Mouse (Mus musculus): Measurements from ENCODE around the gene Lrrc58. TPM values are rescaled to one million over a fixed set of nuclear protein-coding genes. Genes with fewer than 3 reads are reported as not detected.
A peak's percentile ranks its signal among the peaks of the same experiment; 100 is the strongest.

The Lrrc58 gene
- polyA plus RNA-seq (2014; fragmentation: Nextera tagmentation; extraction: Ambion mirVana): 41.6 and 42.9 TPM in 2 replicates

DNA sequence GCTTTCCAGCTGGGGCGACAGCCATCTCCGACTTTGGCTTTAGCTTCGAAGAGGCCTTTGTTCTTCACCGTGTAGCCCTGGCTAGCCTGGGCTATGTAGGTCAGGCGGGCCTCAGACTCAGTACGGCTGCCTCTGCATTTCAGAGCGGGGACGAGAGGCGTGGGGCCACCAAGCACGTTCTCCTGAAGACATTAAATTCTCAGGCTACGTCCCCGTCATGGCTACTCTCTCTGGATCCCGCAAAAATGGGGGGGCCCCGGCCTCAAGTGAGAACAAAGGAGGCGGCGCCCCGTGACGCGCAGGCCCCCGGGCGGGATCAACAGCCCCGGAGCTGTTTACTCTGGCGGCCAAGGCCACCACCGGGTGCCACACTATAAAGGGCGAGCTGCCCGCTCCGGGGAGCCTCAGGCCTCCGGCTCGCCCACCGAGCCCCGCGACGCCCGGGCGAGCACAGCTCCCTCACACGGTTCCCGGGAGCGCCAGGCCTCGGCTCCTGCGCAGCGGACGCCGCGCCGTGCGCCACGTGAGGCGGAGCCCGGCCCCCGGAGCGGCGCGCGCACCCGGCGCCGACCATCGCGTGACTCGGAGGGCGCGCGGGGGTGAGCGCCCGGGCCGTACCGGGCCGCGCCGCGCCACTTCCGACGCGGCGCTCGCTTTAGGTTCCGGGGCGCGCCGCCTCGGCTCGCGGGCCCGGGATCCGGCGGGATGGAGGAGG is at the start of gene Lrrc58:
Lrrc58 (plus strand) TSS at position 599 of the 715 bp plus-strand sequence.
- peak within 1 kb of the TSS; percentile 97 for H3K9ac ChIP-seq (ENCODE audit: low read depth, low read length)
- no peaks in the 10 kb centered on the region for H3K36me3 ChIP-seq (ENCODE audit: control insufficient read depth, insufficient read depth, low read length)
- H3K27me3 ChIP-seq (ENCODE audit: control insufficient read depth, insufficient read depth, low read length): no peaks in the 10 kb centered on the region
- H3K4me2 ChIP-seq: peak within 1 kb of the TSS; percentile 75
- peaks cover 18% of the 10 kb centered on the region for H3K4me1 ChIP-seq (ENCODE audit: control insufficient read depth, insufficient read depth, low read length)
- peak; percentile 90 for ATAC-seq (replicated peaks; ENCODE audit: insufficient number of reproducible peaks, low FRiP score, low TSS enrichment)
- H3K9me3 ChIP-seq (replicated peaks; ENCODE audit: control insufficient read depth, low read length): no peaks in the 10 kb centered on the region
- WGBS (ENCODE audit: insufficient replicate concordance): under 1% methylated on average over 54 of the region's 86 CpGs
- peak within 1 kb of the TSS; percentile 95 for H3K4me3 ChIP-seq (ENCODE audit: low read depth, low read length)
- H3K27ac ChIP-seq (ENCODE audit: low read depth, low read length): peak within 1 kb of the TSS; percentile 97

DNA sequence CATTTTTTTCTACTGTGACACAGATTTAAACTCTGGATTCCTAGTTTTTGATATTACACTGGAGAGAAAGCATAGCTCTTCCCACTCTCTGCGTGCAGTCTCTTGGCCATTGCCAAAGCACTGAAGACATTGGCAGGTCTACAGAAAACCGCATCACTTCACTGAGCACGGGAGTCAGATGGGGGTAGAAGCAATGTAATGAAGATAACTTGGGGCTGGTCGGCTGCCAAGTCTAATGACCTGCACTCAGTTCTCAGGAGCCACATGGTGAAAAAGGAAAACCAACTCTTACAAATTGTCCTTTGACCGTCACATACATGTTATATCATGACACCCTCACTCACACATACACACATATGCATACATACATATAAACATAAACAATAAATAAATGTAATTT is 44.2 kb upstream of the Lrrc58 start:
- 71% methylated on average over 5 of the region's 5 CpGs for WGBS (ENCODE audit: insufficient replicate concordance)
- Histone ChIP-seq H3K36me3 (ENCODE audit: control insufficient read depth, insufficient read depth, low read length) (peaks cover 68% of the 10 kb centered on the region), H3K27me3 (ENCODE audit: control insufficient read depth, insufficient read depth, low read length) (no peaks in the 10 kb centered on the region), H3K9ac (ENCODE audit: low read depth, low read length) (no peak overlapping the region), H3K9me3 (replicated peaks; ENCODE audit: control insufficient read depth, low read length) (no peaks in the 10 kb centered on the region), H3K4me2 (no peak overlapping the region), H3K4me1 (ENCODE audit: control insufficient read depth, insufficient read depth, low read length) (no peaks in the 10 kb centered on the region), H3K27ac (ENCODE audit: low read depth, low read length) (no peak overlapping the region), H3K4me3 (ENCODE audit: low read depth, low read length) (no peak overlapping the region)
- no peak for ATAC-seq (replicated peaks; ENCODE audit: insufficient number of reproducible peaks, low FRiP score, low TSS enrichment)

DNA sequence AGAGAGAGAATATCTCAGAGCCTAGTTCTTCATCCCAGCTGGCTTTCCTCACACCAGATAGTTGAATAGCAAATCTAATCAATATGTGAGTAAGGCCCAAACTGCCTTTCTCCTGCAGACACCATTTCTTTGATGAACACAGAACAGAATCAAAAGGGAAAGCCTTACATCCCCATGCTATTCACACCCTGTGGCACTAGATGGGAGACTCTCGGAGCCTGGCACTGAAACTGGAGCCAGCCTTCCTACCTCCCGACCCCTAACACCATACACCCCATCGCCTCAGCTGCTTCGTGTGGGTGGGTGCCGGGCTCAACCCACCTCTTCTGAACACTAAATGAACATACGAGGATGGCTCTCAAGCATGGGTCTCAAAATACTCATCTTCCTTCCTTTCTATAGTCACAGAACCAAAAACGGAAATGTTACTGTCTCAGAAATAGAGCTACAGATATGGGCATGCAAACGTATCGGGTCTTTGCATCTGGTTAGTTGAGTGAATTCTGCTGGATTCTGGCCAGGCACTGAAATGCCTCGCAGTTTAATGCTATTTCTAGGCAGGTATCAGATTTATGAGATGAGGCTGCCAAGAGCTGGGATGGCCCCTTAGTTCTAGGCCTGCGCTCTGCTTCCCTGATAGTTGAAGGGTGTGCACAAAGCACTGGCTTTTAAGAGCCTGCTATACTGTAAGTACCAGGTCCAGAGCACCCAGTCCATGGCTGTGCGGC is 43.2 kb upstream of the Lrrc58 start:
- H3K4me2 ChIP-seq: no peak overlapping the region
- H3K27me3 ChIP-seq (ENCODE audit: control insufficient read depth, insufficient read depth, low read length): no peaks in the 10 kb centered on the region
- no peak overlapping the region for H3K9ac ChIP-seq (ENCODE audit: low read depth, low read length)
- H3K27ac ChIP-seq (ENCODE audit: low read depth, low read length): no peak overlapping the region
- H3K4me1 ChIP-seq (ENCODE audit: control insufficient read depth, insufficient read depth, low read length): no peaks in the 10 kb centered on the region
- no peaks in the 10 kb centered on the region for H3K9me3 ChIP-seq (replicated peaks; ENCODE audit: control insufficient read depth, low read length)
- H3K4me3 ChIP-seq (ENCODE audit: low read depth, low read length): no peak overlapping the region
- no peak for ATAC-seq (replicated peaks; ENCODE audit: insufficient number of reproducible peaks, low FRiP score, low TSS enrichment)
- WGBS (ENCODE audit: insufficient replicate concordance): 83% methylated on average over 12 of the region's 12 CpGs
- peaks cover 68% of the 10 kb centered on the region for H3K36me3 ChIP-seq (ENCODE audit: control insufficient read depth, insufficient read depth, low read length)

DNA sequence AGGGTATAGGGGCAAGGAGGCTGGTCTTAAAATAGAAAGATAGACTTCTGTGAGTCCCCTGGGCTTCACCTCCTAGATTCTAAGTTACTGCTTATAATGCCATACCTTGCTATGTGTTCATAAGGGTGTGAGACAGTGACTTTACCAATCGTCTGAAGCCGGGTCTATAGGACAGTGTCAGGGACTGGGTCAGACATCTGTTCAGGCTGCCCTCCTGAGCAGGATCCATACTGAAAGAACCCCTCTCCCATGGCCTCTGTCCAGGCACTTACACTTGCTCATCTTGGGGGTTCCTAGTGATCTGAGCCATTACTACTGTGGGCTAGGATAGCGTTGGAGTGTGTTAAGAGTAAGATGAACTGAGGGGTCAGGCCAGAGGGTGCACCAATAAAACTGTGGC is 41.9 kb upstream of the Lrrc58 start:
- H3K4me2 ChIP-seq: no peak overlapping the region
- peaks cover 69% of the 10 kb centered on the region for H3K36me3 ChIP-seq (ENCODE audit: control insufficient read depth, insufficient read depth, low read length)
- H3K4me3 ChIP-seq (ENCODE audit: low read depth, low read length): no peak overlapping the region
- no peaks in the 10 kb centered on the region for H3K4me1 ChIP-seq (ENCODE audit: control insufficient read depth, insufficient read depth, low read length)
- no peaks in the 10 kb centered on the region for H3K27me3 ChIP-seq (ENCODE audit: control insufficient read depth, insufficient read depth, low read length)
- no peak overlapping the region for H3K9ac ChIP-seq (ENCODE audit: low read depth, low read length)
- no peak; the same call in 1 of the 2 replicates for ATAC-seq (replicated peaks; ENCODE audit: insufficient number of reproducible peaks, low FRiP score, low TSS enrichment)
- 82% methylated on average over 3 of the region's 3 CpGs for WGBS (ENCODE audit: insufficient replicate concordance)
- H3K27ac ChIP-seq (ENCODE audit: low read depth, low read length): no peak overlapping the region
- H3K9me3 ChIP-seq (replicated peaks; ENCODE audit: control insufficient read depth, low read length): no peaks in the 10 kb centered on the region

DNA sequence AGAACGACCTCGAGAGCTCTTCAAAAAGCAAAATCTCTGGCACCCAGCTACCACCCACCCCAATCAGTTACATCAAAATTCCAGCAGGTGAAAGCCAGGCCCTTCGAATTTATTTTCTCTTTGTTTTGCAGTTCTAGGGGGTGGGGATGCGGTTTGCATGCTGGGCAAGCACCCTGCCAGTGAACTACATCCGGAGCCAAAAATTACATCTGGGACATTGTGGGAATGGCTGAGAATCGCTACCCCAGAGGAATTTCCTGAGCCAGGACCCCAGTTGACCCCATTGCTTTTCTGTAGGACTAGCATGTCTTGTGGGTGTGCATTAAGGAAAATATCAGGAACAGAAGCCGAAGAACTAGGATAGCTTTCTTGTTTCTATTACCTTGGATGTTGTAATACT is 37.1 kb upstream of the Lrrc58 start:
- Histone ChIP-seq H3K9me3 (replicated peaks; ENCODE audit: control insufficient read depth, low read length) (no peaks in the 10 kb centered on the region), H3K4me2 (no peak overlapping the region), H3K27me3 (ENCODE audit: control insufficient read depth, insufficient read depth, low read length) (no peaks in the 10 kb centered on the region), H3K9ac (ENCODE audit: low read depth, low read length) (no peak overlapping the region), H3K4me3 (ENCODE audit: low read depth, low read length) (no peak overlapping the region), H3K4me1 (ENCODE audit: control insufficient read depth, insufficient read depth, low read length) (no peaks in the 10 kb centered on the region), H3K36me3 (ENCODE audit: control insufficient read depth, insufficient read depth, low read length) (peaks cover 72% of the 10 kb centered on the region), H3K27ac (ENCODE audit: low read depth, low read length) (no peak overlapping the region)
- WGBS (ENCODE audit: insufficient replicate concordance): 74% methylated on average over 7 of the region's 7 CpGs
- ATAC-seq (replicated peaks; ENCODE audit: insufficient number of reproducible peaks, low FRiP score, low TSS enrichment): no peak

DNA sequence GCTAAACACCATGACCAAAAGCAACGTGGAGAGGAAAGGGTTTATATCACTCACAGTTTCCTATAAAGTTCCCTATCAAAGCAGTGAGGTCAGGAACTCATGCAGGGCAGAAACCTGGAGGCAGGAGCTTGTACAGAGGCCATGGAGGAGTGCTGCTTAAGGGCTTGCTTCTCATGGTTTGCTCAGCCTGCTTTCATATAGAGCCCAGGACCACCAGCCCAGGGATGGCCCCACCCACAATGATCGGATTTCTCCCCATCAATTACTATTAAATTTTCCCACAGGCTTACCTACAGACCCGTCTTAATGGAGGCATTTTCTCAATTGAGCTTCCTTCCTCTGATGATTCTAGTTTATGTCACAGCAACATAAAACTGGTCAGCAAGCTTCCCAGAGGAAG is 30.6 kb upstream of the Lrrc58 start:
- Histone ChIP-seq H3K9me3 (replicated peaks; ENCODE audit: control insufficient read depth, low read length) (no peaks in the 10 kb centered on the region), H3K27me3 (ENCODE audit: control insufficient read depth, insufficient read depth, low read length) (no peaks in the 10 kb centered on the region), H3K9ac (ENCODE audit: low read depth, low read length) (no peak overlapping the region), H3K4me1 (ENCODE audit: control insufficient read depth, insufficient read depth, low read length) (no peaks in the 10 kb centered on the region), H3K27ac (ENCODE audit: low read depth, low read length) (no peak overlapping the region), H3K4me2 (no peak overlapping the region), H3K36me3 (ENCODE audit: control insufficient read depth, insufficient read depth, low read length) (peaks cover 23% of the 10 kb centered on the region), H3K4me3 (ENCODE audit: low read depth, low read length) (no peak overlapping the region)
- WGBS (ENCODE audit: insufficient replicate concordance): 74% methylated on average over 3 of the region's 3 CpGs
- ATAC-seq (replicated peaks; ENCODE audit: insufficient number of reproducible peaks, low FRiP score, low TSS enrichment): no peak

DNA sequence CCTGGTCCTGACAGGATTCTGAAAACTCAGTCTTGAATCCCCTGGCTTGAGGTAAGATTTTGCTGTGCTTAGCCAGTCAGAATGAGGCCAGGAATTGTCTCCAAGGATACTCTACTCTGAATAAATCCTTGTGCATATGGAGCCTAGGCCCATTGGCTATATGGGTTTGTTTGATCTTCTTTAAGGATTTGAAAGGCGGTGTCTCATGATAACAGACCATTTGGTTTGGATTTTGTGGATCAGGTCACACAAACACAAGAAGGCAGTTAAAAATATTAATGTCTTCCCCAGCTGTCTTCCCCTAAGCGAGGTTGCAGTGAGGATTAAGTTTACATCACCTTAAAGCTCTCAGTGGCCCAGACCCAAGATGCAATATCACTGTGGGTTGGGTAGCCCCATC is 25.8 kb upstream of the Lrrc58 start:
- 74% methylated on average over 2 of the region's 2 CpGs for WGBS (ENCODE audit: insufficient replicate concordance)
- Histone ChIP-seq H3K36me3 (ENCODE audit: control insufficient read depth, insufficient read depth, low read length) (no peaks in the 10 kb centered on the region), H3K9ac (ENCODE audit: low read depth, low read length) (no peak overlapping the region), H3K4me3 (ENCODE audit: low read depth, low read length) (no peak overlapping the region), H3K27ac (ENCODE audit: low read depth, low read length) (no peak overlapping the region), H3K4me2 (no peak overlapping the region), H3K9me3 (replicated peaks; ENCODE audit: control insufficient read depth, low read length) (no peaks in the 10 kb centered on the region), H3K4me1 (ENCODE audit: control insufficient read depth, insufficient read depth, low read length) (peaks cover 26% of the 10 kb centered on the region), H3K27me3 (ENCODE audit: control insufficient read depth, insufficient read depth, low read length) (no peaks in the 10 kb centered on the region)
- ATAC-seq (replicated peaks; ENCODE audit: insufficient number of reproducible peaks, low FRiP score, low TSS enrichment): no peak

DNA sequence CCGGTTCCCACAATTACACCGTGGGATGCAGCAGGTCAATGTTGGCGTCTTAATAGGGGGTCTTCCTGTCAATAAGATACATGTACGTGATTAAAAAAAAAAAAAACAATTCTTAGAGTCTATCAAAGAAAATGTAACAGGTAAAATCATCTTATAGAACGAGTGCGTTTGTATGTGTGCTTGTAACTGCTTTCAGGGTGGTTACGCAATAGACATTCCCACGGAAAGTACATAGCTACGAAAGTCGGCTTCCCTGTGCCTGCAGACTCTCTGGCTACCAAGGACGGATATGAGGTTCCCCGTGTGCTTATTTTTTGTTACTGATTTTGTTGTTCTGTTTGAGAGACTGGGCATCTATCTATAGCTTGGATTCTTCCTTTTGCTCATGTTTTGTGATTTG is 24.4 kb upstream of the Lrrc58 start:
- H3K4me1 ChIP-seq (ENCODE audit: control insufficient read depth, insufficient read depth, low read length): peaks cover 26% of the 10 kb centered on the region
- no peak overlapping the region for H3K27ac ChIP-seq (ENCODE audit: low read depth, low read length)
- H3K9me3 ChIP-seq (replicated peaks; ENCODE audit: control insufficient read depth, low read length): no peaks in the 10 kb centered on the region
- no peak for ATAC-seq (replicated peaks; ENCODE audit: insufficient number of reproducible peaks, low FRiP score, low TSS enrichment)
- no peaks in the 10 kb centered on the region for H3K27me3 ChIP-seq (ENCODE audit: control insufficient read depth, insufficient read depth, low read length)
- H3K4me3 ChIP-seq (ENCODE audit: low read depth, low read length): no peak overlapping the region
- WGBS (ENCODE audit: insufficient replicate concordance): 74% methylated on average over 12 of the region's 12 CpGs
- no peak overlapping the region for H3K4me2 ChIP-seq
- no peaks in the 10 kb centered on the region for H3K36me3 ChIP-seq (ENCODE audit: control insufficient read depth, insufficient read depth, low read length)
- no peak overlapping the region for H3K9ac ChIP-seq (ENCODE audit: low read depth, low read length)

Data from heart, embryonic 11.5 days (tissue).